ENCODE assay signal across 24 mouse cellular contexts in genomic region chr12:117712474-117712873, GRCm38 (mm10).
"Had no signal": no experiment of that assay in that cellular context is flagged by ENCODE, and none has a peak within 500 bp of the region (broad histone marks: within the 10 kb centered on the region; RNA-seq: fewer than 3 reads in every experiment).

No protein-coding gene starts in this region.

- H3K4me2 ChIP-seq: kidney, embryonic 15.5 days; limb, embryonic 12.5 days; limb, embryonic 15.5 days; liver, embryonic 11.5 days; lung, embryonic 14.5 days; midbrain, embryonic 13.5 days; neural tube, embryonic 13.5 days had no signal

- H3K36me3 ChIP-seq: limb, embryonic 12.5 days; limb, embryonic 15.5 days had no signal

- H3K27me3 ChIP-seq: kidney, embryonic 15.5 days; limb, embryonic 12.5 days; limb, embryonic 15.5 days; midbrain, embryonic 13.5 days; neural tube, embryonic 13.5 days had no signal

- DNase-seq: kidney, adult 2 months; kidney, postnatal 10 days; kidney, postnatal 36 days; layer of hippocampus, postnatal 36 days; liver, postnatal 0 days; lung, embryonic 14.5 days; right cerebral cortex, adult 18-20 months; right cerebral cortex, postnatal 14 days; right cerebral cortex, postnatal 4 days; thymus, adult 2 months; thymus, postnatal 14 days; thymus, postnatal 4 days had no signal

- H3K9me3 ChIP-seq: kidney, embryonic 15.5 days; limb, embryonic 12.5 days; limb, embryonic 15.5 days; midbrain, embryonic 13.5 days; neural tube, embryonic 13.5 days had no signal

- H3K4me1 ChIP-seq: kidney, embryonic 15.5 days; limb, embryonic 12.5 days; limb, embryonic 15.5 days had no signal

- H3K9ac ChIP-seq: kidney, embryonic 15.5 days; limb, embryonic 12.5 days; limb, embryonic 15.5 days; liver, embryonic 14.5 days; liver, postnatal 0 days; lung, embryonic 14.5 days; midbrain, embryonic 13.5 days; neural tube, embryonic 13.5 days had no signal

- H3K27ac ChIP-seq: kidney, embryonic 15.5 days; left cerebral cortex, adult 2 months; limb, embryonic 12.5 days; limb, embryonic 15.5 days; liver, embryonic 14.5 days; macrophage; midbrain, embryonic 13.5 days; neural tube, embryonic 13.5 days; stomach, postnatal 0 days had no signal

- H3K4me3 ChIP-seq: kidney, embryonic 15.5 days; left cerebral cortex, adult 2 months; limb, embryonic 12.5 days; limb, embryonic 15.5 days; midbrain, embryonic 13.5 days; myocyte; neural tube, embryonic 13.5 days had no signal

- ATAC-seq: liver, postnatal 0 days; lung, postnatal 0 days; midbrain, embryonic 13.5 days had no signal
